Mouse (Mus musculus): Measurements from ENCODE around the gene Wdr3.

Wdr3 gene

GRCm38 (mm10) chr3:100162315-100163105 lies at the start of gene Wdr3, which contains the start of gene Gdap2:
TSS of gene Wdr3 (minus strand) at chr3:100162407.
TSS of gene Gdap2 (plus strand) at chr3:100162381.
- peak; percentile 87 to 93 for DNase-seq (ENCODE audit: low spot score in 2 of 2)

- DNase-seq (ENCODE audit: low spot score in 2 of 2) = no peak
Observed at GRCm38 (mm10) chr3:100206973-100207372, 44.8 kb upstream of the Wdr3 start.

GRCm38 (mm10) chr3:100201554-100201953 lies 39.3 kb upstream of the Wdr3 start:
- DNase-seq (ENCODE audit: low spot score in 2 of 2) = no peak

GRCm38 (mm10) chr3:100194210-100194609 lies 32.0 kb upstream of the Wdr3 start:
- no peak for DNase-seq (ENCODE audit: low spot score in 2 of 2)

- DNase-seq (ENCODE audit: low spot score in 2 of 2) = peak in 1 of 2 experiments; percentile 8
Observed at GRCm38 (mm10) chr3:100189861-100190260, 27.7 kb upstream of the Wdr3 start.

- DNase-seq (ENCODE audit: low spot score in 2 of 2) = peak; percentile 51 to 61
Observed at GRCm38 (mm10) chr3:100189444-100189843, 27.2 kb upstream of the Wdr3 start.

GRCm38 (mm10) chr3:100180471-100180870 lies 18.3 kb upstream of the Wdr3 start:
- DNase-seq (ENCODE audit: low spot score in 2 of 2) = no peak

- no peak for DNase-seq (ENCODE audit: low spot score in 2 of 2)
Observed at GRCm38 (mm10) chr3:100176031-100176430, 13.8 kb upstream of the Wdr3 start.

- DNase-seq (ENCODE audit: low spot score in 2 of 2) = no peak
Observed at GRCm38 (mm10) chr3:100164991-100165390, 2.8 kb upstream of the Wdr3 start.

GRCm38 (mm10) chr3:100163556-100163955 lies 1.3 kb upstream of the Wdr3 start:
- DNase-seq (ENCODE audit: low spot score in 2 of 2) = no peak

- DNase-seq (ENCODE audit: low spot score in 2 of 2) = no peak
Observed at GRCm38 (mm10) chr3:100161665-100162314, 417 bp downstream of the Wdr3 start.

GRCm38 (mm10) chr3:100160682-100161445 lies 1.3 kb downstream of the Wdr3 start:
- DNase-seq (ENCODE audit: low spot score in 2 of 2) = no peak

- no peak for DNase-seq (ENCODE audit: low spot score in 2 of 2)
Observed at GRCm38 (mm10) chr3:100122445-100122844, 39.8 kb downstream of the Wdr3 start.

GRCm38 (mm10) chr3:100121961-100122360 lies 40.2 kb downstream of the Wdr3 start:
- DNase-seq (ENCODE audit: low spot score in 2 of 2) = no peak

GRCm38 (mm10) chr3:100118681-100119080 lies 43.5 kb downstream of the Wdr3 start:
- no peak for DNase-seq (ENCODE audit: low spot score in 2 of 2)

- no peak for DNase-seq (ENCODE audit: low spot score in 2 of 2)
Observed at GRCm38 (mm10) chr3:100106736-100107135, 55.5 kb downstream of the Wdr3 start.

GRCm38 (mm10) chr3:100102386-100103092 lies 59.7 kb downstream of the Wdr3 start:
- DNase-seq (ENCODE audit: low spot score in 2 of 2) = no peak

Data from frontal cortex, postnatal 10 days (tissue).